Mouse (Mus musculus) hindbrain, embryonic 16.5 days (tissue): ENCODE measurements around the gene Tnfrsf17. TPM values are rescaled to one million over a fixed set of nuclear protein-coding genes. Genes with fewer than 3 reads are reported as not detected.
A peak's percentile ranks its signal among the peaks of the same experiment; 100 is the strongest.
"Not testable (repeated sequence)": the region's sequence is repeated elsewhere in the genome, so short reads cannot be mapped to it uniquely, and the experiment has no call there.

ENCODE experiments used
- ATAC-seq: fragments of 200-750 bp; cut with Nextera tagmentation; 2 replicates; pipeline ENCODE4 v1.8.0; 2017; ENCODE audit warnings: moderate TSS enrichment, moderate library complexity
- H3K27ac ChIP-seq: fragments of 300-500 bp; sonication (generic); 2 replicates; pipeline ENCODE4 v1.5.1; 2014; ENCODE audit warnings: low read depth, mild to moderate bottlenecking, control low read depth, low read length, moderate library complexity
- H3K27me3 ChIP-seq: fragments of 300-500 bp; sonication (generic); replicated peaks from 2 replicates; pipeline ENCODE4 v1.6.1; 2014; ENCODE audit warnings: low read length; ENCODE audit not compliant: control insufficient read depth, insufficient read depth
- H3K36me3 ChIP-seq: fragments of 300-500 bp; sonication (generic); 2 replicates; pipeline ENCODE4 v1.6.1; 2014; ENCODE audit warnings: mild to moderate bottlenecking, low read length, moderate library complexity, mixed read lengths; ENCODE audit not compliant: control insufficient read depth, insufficient read depth
- H3K4me1 ChIP-seq: fragments of 300-500 bp; sonication (generic); 2 replicates; pipeline ENCODE4 v1.6.1; 2014; ENCODE audit warnings: low read depth, low read length; ENCODE audit not compliant: control insufficient read depth, insufficient read depth
- H3K4me2 ChIP-seq: fragments of 300-500 bp; sonication (generic); 2 replicates; pipeline ENCODE4 v1.6.1; 2014; ENCODE audit warnings: mild to moderate bottlenecking, low read length, control low read depth, moderate library complexity
- H3K4me3 ChIP-seq: fragments of 300-500 bp; sonication (generic); 2 replicates; pipeline ENCODE4 v1.5.1; 2014; ENCODE audit warnings: mild to moderate bottlenecking, low read length, control low read depth, moderate library complexity
- H3K9ac ChIP-seq: fragments of 300-500 bp; sonication (generic); 2 replicates; pipeline ENCODE4 v1.6.1; 2014; ENCODE audit warnings: low read depth, mild to moderate bottlenecking, control low read depth, low read length, moderate library complexity
- H3K9me3 ChIP-seq: fragments of 300-500 bp; sonication (generic); 2 replicates; pipeline ENCODE4 v1.6.1; 2014; ENCODE audit warnings: mild to moderate bottlenecking, low read length, moderate library complexity; ENCODE audit not compliant: control insufficient read depth
- WGBS: fragments of 180-500 bp; shearing (Covaris S2); extraction: QIAGEN DNeasy Blood & Tissue Kit; methylation state at CpG from one replicate; pipeline ENCODE4 v1.1.7; 2014; 5-methylcytosine and 5-hydroxymethylcytosine counted together
- polyA plus RNA-seq: library from polyadenylated mRNA; unstranded; fragments of >200 nt; fragmentation: Nextera tagmentation; extraction: Ambion mirVana; gene quantifications from 2 replicates; pipeline ENCODE4 v1.2.1, GENCODE M21; 2015

Tnfrsf17 gene
- polyA plus RNA-seq, 1 experiment from 2014 or later: 0.26 TPM

DNA sequence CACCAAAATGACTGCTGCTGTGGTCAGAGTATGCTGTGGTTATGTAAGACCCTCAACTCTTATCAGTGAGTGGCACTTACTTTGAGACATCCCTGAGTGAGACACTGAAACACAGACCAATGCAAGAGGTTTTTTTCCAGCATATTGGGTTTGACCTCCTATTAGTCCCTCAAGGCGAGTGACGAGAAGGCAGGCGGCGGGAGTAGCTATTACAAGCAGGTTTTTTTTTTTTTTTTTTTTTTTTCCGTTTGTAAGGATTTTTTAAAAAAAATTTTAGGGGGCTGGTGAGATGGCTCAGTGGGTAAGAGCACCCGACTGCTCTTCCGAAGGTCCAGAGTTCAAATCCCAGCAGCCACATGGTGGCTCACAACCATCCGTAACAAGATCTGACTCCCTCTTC lies 24.7 kb upstream of the Tnfrsf17 start:
- H3K9ac ChIP-seq, H3K4me3 ChIP-seq, H3K27ac ChIP-seq, H3K4me2 ChIP-seq, H3K27me3 ChIP-seq, ATAC-seq, H3K4me1 ChIP-seq, H3K9me3 ChIP-seq, H3K36me3 ChIP-seq: not testable (repeated sequence)
- WGBS: 93% methylated on average over 7 of the region's 8 CpGs

DNA sequence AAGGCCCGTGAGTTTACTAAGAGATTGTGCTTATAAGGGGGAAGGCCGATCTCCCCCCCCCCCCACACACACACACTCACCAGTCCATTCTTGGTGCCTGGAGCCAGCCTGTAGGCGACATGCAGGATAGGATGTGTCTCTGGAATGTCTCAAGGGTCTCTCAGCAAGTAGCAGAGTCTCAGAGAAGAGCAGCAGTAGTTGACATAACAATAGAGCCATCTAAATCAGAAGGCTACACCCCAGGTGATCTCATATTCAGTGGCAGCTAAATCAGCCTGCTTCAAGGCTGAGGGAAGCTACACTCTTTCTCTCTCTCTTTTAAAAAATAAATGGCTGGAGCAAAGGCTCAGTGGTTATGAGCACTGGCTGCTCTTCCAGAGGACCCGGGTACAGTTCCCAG lies 18.0 kb upstream of the Tnfrsf17 start:
- not testable (repeated sequence) for H3K9ac ChIP-seq, H3K4me2 ChIP-seq, H3K4me1 ChIP-seq, H3K27me3 ChIP-seq, ATAC-seq, H3K27ac ChIP-seq, H3K4me3 ChIP-seq, H3K36me3 ChIP-seq, H3K9me3 ChIP-seq
- WGBS: 78% methylated on average over 4 of the region's 4 CpGs

DNA sequence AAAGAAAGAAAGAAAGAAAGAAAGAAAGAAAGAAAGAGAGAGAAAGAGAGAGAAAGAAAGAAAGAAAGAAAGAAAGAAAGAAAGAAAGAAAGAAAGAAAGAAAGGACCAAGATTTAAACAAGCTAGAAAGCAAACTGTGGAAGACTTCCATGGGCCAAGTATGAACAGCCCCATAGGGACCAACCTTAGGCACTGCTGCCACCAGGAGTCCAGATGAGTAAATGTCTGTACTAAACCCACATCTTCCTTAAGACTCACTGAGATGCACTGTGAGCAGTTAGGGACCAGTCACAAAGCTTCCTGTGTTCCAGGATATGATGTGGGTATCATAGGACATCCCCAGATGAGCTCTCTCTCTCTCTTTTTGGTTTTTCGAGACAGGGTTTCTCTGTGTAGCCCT lies 15.9 kb upstream of the Tnfrsf17 start:
- not testable (repeated sequence) for H3K9ac ChIP-seq, H3K27me3 ChIP-seq, H3K9me3 ChIP-seq, H3K27ac ChIP-seq, H3K4me2 ChIP-seq, H3K4me3 ChIP-seq, H3K4me1 ChIP-seq, ATAC-seq, H3K36me3 ChIP-seq
- 70% methylated on average over 1 of the region's 1 CpGs for WGBS

DNA sequence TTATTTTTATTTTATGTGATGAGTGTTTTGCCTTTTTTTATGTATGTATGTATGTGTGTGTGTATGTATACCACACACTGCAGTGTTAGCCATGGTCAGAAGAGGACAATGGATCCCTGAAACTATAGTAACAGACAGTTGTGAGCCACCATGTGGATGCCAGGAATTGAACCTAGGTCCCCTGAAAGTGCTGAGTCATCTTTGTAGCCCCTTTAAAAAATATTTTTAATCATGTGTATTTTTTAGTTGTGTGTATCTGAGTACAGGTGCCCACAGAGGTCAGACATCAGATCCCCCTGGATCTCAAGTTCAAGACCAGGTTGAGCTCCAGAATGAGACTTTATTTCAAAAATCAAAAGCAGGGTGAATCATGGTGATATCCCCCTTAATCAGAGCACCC lies 9.9 kb upstream of the Tnfrsf17 start:
- Histone ChIP-seq H3K4me2 (no peak overlapping the region), H3K9me3 (no peaks in the 10 kb centered on the region), H3K4me3 (no peak overlapping the region), H3K27me3 (no peaks in the 10 kb centered on the region), H3K36me3 (no peaks in the 10 kb centered on the region), H3K9ac (no peak overlapping the region), H3K4me1 (no peaks in the 10 kb centered on the region), H3K27ac (no peak overlapping the region)
- no peak for ATAC-seq

DNA sequence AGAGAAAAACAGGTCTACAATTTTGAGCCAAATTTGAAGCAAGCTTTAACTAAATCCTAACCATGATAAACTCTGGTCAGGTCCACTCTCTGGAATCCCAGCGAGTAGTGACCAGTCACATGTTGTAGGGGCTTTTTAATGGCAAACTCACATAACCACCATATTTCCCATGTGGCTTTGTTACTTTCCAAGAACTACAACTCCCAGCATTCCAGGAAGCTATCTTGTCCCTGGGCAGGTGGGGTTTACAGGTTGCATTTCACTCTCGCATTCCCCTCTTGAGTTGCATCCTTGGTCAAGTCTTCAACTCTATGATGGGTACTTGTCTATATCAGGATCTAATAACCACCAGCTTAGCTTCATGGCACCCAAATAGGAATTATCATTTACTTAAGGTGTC lies 8.1 kb upstream of the Tnfrsf17 start:
- Histone ChIP-seq H3K36me3 (no peaks in the 10 kb centered on the region), H3K4me3 (no peak overlapping the region), H3K27ac (no peak overlapping the region), H3K9me3 (no peaks in the 10 kb centered on the region), H3K27me3 (no peaks in the 10 kb centered on the region), H3K9ac (no peak overlapping the region), H3K4me2 (no peak overlapping the region), H3K4me1 (no peaks in the 10 kb centered on the region)
- WGBS: 87% methylated on average over 2 of the region's 2 CpGs
- ATAC-seq: no peak

DNA sequence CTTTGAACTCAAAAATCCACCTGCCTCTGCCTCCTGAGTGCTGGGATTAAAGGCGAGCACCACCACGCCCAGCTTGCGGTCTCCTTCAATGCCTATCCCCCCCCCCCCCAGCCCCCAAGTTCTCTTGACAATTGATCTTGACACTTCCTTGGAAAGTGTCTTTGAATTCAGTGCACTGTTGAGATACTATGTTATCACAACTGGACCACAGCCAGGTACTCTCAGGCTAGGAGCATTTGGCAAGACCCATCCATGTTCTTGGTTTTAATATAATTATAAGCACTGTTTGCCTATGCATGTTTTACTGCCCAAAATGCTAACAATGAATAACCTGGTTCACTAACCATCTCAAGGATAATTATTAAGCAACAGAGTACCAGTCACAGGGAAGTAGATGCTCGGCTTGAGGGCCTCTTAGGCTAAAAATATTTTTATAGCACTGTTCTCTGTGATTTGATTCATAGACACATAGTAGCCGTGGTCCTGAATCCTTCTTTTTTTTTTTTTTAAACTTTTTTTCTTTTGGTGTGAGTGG lies 2.2 kb downstream of the Tnfrsf17 start:
- Histone ChIP-seq H3K9me3 (no peaks in the 10 kb centered on the region), H3K27me3 (no peaks in the 10 kb centered on the region), H3K4me2 (no peak overlapping the region), H3K27ac (no peak overlapping the region), H3K4me1 (no peaks in the 10 kb centered on the region), H3K4me3 (no peak overlapping the region), H3K36me3 (no peaks in the 10 kb centered on the region), H3K9ac (no peak overlapping the region)
- no peak for ATAC-seq
- 91% methylated on average over 5 of the region's 5 CpGs for WGBS

DNA sequence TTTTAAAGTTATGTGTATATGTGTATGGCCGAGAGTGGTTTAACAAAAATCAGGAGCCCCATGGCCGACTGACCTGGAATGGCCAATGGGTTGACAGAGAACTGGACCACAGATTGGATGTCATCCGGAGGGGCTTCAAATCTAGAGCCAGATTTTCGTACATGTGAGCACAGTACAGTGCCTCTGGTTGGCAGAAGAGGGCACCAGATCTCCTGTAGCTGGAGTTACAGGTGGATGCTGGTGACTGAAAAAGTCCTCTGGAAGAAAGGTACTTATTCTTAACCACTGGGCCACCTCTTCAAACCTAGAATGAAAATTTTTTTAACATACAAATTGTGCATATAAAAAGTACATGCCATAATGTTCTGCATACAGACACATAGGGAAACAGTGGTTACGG lies 3.1 kb downstream of the Tnfrsf17 start:
- H3K4me3 ChIP-seq: no peak overlapping the region
- ATAC-seq: no peak
- H3K4me1 ChIP-seq: no peaks in the 10 kb centered on the region
- H3K36me3 ChIP-seq: no peaks in the 10 kb centered on the region
- H3K27ac ChIP-seq: no peak overlapping the region
- 71% methylated on average over 5 of the region's 5 CpGs for WGBS
- no peaks in the 10 kb centered on the region for H3K27me3 ChIP-seq
- no peak overlapping the region for H3K4me2 ChIP-seq
- H3K9me3 ChIP-seq: no peaks in the 10 kb centered on the region
- no peak overlapping the region for H3K9ac ChIP-seq

DNA sequence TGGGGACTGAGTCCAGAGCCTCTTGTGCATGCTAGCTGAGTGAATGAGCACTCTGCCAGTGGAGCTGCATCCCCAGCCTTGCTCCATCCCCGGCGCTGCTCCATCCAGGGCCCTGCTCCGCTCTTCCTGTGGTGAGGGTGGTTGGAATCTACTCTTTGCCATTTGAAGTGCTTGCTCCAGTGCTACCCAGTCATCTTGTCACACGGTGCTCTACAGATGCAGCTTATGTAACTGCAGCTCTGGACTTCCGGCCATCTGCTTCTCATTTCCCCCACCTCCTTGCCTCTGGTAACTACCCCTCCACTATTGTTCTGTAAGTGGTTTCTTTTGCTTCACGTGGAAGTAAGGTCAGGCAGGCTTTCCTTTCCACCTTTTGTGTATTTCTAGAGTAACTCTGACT lies 3.7 kb downstream of the Tnfrsf17 start:
- H3K4me3 ChIP-seq: no peak overlapping the region
- no peak for ATAC-seq
- WGBS: 72% methylated on average over 6 of the region's 6 CpGs
- no peak overlapping the region for H3K4me2 ChIP-seq
- no peaks in the 10 kb centered on the region for H3K36me3 ChIP-seq
- H3K27ac ChIP-seq: no peak overlapping the region
- H3K9me3 ChIP-seq: no peaks in the 10 kb centered on the region
- H3K9ac ChIP-seq: no peak overlapping the region
- H3K4me1 ChIP-seq: peaks cover 4% of the 10 kb centered on the region; the same call in 1 of the 2 replicates
- no peaks in the 10 kb centered on the region for H3K27me3 ChIP-seq

DNA sequence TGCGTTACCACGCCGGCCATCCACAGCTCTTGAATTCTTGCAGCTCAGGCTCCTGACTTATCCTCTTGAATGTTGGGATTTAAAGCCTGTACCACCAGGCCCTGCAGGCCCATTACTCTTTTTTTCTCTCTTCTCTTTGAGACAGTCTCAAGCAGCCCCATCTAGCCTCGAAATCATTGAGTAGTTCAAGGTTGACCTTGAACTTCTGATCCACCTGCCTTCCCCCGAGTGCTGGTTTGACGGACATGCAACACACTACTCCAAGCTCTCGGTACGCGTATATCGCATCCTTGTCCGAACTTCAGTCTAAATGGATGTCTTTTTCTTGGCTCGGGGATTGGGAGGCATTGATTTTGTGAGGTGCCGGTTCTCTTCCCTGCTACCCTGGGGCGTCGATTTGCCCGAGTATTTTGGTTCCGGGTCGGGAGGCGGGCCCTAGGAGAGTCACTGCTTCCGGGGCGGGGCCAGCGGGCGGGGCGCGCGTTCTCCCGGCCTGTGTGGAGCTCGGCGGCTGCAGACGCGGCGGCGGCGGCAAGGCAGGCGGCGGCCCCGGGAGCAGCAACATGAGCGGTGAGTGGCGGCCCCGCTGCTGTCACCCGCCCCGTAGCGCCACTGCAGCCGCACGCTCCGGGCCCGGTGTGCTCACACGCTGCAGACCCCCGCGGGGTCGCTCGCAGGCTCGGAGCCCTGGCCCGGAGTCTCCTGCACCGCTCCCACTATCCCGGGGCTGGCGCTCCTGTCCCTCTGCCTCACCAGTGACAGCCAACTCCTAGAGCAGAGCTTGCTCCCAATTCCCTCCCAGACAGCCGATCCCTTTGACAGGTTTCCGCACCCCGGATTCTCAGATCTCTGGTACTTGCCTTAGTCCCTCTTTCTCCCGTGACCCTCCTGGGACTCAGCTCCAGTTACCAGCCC lies 9.1 kb downstream of the Tnfrsf17 start, which contains the start of gene Snx29:
Gene Snx29 (plus strand): TSS at position 500 of the 915 bp plus-strand sequence.
- Histone ChIP-seq H3K9me3 (no peaks in the 10 kb centered on the region), H3K27me3 (no peaks in the 10 kb centered on the region), H3K36me3 (no peaks in the 10 kb centered on the region), H3K9ac (peak within 1 kb of the TSS; percentile 82), H3K4me3 (peak within 1 kb of the TSS; percentile 69), H3K4me1 (peaks cover 11% of the 10 kb centered on the region), H3K27ac (peak within 1 kb of the TSS; percentile 87), H3K4me2 (peak within 1 kb of the TSS; percentile 91)
- peak; percentile 99 for ATAC-seq
- WGBS: 4% methylated on average over 56 of the region's 61 CpGs
